Mouse (Mus musculus) gastrocnemius, postnatal 14 days (tissue): ENCODE measurements around the gene Zfp239. TPM values are rescaled to one million over a fixed set of nuclear protein-coding genes. Genes with fewer than 3 reads are reported as not detected.

Source experiments
- DNase-seq: peaks from one replicate; pipeline ENCODE4 v3.0.0; 2021; ENCODE audit warnings: mixed read lengths
- intact Hi-C: fragments of 180-260 bp; cut with DNase I; formaldehyde crosslinking; loops from one replicate; pipeline ENCODE4 v1.15.1; 2025; ENCODE audit warnings: low total_unique reads
- total RNA-seq, 2 experiments: library from RNA; stranded (reverse); gene quantifications; 2 replicates each; pipeline ENCODE4 v1.2.3; 2021

Gene Zfp239
- total RNA-seq, 2 experiments from 2014 or later, result 0.40 to 0.51 TPM

DNA sequence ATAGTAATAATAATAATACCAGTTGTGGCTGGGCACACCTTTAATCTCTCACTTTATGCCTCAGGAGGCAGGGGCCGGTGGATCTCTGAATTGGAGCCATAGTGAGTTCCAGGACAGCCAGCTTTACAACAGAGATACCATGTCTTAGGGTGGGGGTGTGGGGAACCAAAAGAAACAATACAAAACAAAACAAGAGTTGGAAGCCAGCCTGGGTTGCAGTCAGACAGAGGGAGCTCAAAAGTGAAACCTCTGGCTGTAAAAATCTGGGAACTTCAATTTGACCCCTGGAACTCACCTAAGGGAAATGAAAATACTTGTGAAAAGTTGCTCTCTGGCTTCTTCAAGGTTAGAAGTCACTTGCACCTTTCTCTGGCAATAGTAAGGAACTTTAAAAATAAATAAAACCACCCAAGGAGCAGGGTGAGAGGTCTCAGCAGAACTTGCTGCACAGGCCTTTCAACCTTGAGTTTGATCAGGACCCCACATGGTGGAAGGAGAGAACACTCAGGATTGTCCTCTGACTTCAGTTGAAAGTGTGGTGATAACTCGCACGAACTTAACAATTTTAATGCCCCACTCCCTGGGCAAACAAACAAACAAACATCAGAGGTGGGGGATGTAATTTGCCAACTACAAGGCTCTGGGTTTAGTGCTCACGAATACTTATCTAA lies 43.5 kb downstream of the Zfp239 start:
- intact Hi-C loops, result no loop called here
- no peak for DNase-seq

DNA sequence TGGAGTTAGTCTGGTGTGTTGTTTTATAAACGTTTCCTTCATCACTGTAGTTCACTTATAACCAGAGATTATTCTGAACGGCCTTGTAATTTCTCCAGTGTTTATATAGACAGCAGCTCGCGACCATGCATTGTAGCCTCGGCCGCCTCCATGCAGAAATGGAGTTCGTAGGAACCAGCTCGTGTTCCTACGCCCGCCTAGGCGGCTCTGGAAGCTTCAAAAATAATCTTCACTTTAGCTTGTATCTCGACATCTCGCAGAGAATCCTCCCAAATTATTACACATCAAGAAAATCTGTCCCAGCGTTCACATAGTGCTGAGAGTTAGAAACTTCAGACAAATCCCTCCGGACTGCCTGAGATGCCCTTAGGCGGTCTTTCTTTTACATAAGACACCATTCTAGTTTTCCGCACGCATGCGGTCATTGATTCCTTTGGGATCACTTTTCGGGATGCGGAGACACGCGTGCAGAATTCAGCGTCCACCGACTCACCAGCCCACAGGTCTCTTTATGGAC lies 44.2 kb downstream of the Zfp239 start:
- no peak for DNase-seq
- intact Hi-C loops, result no loop called here

GRCm38 (mm10) chr6:117906590-117907271 lies 44.8 kb downstream of the Zfp239 start:
- intact Hi-C loops, result no loop called here
- DNase-seq, result peak; percentile 97

GRCm38 (mm10) chr6:117907301-117907978 lies 45.5 kb downstream of the Zfp239 start:
- peak; percentile 90 for DNase-seq
- intact Hi-C loops, result no loop called here

DNA sequence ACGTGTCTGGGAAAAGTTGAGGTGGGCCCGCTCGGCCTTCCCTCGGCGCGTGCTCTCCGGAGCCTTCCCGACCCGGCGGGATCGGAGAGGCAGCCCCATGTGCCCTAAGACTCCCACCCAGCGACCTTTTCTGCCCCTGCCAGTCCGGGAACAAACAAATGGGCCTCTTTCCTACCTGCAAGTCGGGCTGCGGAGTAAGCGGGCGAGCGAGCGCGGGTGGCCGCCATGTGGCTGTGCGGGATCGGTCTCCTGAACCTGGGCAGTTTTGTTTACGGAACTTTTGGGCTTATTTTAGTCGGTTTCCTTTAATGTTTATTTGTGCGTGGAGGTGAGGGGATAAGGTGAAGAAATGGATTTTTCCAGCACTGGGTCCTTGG lies 46.1 kb downstream of the Zfp239 start:
- intact Hi-C loops, result no loop called here
- DNase-seq, result no peak

DNA sequence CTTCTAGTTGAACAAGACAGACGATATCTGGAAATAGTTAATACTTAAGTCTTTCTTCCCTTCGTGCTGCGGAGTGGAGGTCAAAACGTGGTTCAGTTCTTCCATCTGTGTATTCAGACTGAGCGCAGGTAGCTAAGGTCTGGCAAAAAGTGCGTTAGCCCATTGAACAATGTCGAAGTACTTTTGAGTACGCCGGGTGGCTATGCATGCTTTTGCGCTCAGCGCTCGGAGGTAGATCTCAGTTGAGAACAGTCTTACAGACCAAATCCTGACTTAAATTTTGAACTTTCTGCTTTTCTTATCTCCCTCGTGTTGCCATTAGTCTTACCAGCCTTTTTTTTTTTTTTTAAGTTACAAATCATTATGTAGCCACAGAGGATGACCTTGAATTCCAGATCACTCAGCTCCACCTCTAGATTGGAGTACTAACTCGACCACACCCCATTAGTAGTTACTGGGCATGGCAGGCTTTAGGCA lies 46.6 kb downstream of the Zfp239 start:
- DNase-seq, result no peak
- intact Hi-C loops, result no loop called here

- no peak for DNase-seq
- intact Hi-C loops, result no loop called here
Observed at GRCm38 (mm10) chr6:117910120-117910661, 48.3 kb downstream of the Zfp239 start.

DNA sequence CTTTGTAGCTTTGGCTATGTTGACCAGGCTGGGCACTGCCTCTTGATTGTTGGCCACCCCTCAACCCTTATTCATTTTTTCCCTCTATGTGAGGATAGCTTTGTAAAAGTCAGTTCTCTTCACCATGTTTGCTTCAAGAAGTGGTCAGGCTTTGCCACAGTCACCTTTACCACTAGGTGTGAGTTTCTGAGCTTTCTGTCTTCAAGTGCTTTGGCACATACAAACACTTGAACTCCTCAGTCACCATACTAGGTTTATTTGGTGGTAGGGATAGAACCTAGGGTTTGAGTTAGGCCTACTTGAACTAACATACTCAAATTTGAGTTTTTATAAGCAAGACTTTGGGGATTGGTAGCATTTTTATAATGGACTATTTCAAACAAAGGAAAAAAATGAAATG lies 52.6 kb downstream of the Zfp239 start:
- intact Hi-C loops, result no loop called here
- DNase-seq, result no peak

DNA sequence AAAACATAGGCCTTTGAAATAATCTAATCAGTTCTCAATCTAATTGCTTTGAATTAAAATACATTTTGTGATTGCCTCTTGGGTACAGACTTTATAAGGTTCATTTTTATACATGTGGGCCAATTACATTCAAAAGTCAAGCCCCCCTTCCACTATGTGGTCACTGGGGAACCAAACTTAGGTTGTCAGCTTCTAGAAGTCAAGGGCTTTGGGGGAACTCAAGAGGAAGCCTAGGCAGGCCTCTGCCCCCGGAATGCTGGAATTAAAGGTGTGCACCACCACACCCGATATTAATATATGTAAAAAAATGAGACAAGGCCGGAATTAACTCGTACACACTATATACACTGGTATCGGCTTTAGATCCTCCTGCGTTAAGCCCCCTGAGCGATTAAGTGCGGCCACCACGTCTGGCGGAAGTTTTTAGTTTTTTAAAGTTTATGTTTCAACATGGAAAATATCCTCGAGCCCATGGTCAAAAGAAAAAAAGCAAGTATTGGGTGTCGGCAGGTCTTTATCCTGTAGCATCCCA lies 54.4 kb downstream of the Zfp239 start:
- intact Hi-C loops, result no loop called here
- no peak for DNase-seq

- intact Hi-C loops, result no loop called here
- DNase-seq, result peak; percentile 78
Observed at GRCm38 (mm10) chr6:117916737-117917426, 55.0 kb downstream of the Zfp239 start.

GRCm38 (mm10) chr6:117917576-117917975 lies 55.7 kb downstream of the Zfp239 start:
- intact Hi-C loops, result no loop called here
- DNase-seq, result peak; percentile 69

GRCm38 (mm10) chr6:117918043-117918442 lies 56.1 kb downstream of the Zfp239 start:
- intact Hi-C loops, result no loop called here
- DNase-seq, result no peak

DNA sequence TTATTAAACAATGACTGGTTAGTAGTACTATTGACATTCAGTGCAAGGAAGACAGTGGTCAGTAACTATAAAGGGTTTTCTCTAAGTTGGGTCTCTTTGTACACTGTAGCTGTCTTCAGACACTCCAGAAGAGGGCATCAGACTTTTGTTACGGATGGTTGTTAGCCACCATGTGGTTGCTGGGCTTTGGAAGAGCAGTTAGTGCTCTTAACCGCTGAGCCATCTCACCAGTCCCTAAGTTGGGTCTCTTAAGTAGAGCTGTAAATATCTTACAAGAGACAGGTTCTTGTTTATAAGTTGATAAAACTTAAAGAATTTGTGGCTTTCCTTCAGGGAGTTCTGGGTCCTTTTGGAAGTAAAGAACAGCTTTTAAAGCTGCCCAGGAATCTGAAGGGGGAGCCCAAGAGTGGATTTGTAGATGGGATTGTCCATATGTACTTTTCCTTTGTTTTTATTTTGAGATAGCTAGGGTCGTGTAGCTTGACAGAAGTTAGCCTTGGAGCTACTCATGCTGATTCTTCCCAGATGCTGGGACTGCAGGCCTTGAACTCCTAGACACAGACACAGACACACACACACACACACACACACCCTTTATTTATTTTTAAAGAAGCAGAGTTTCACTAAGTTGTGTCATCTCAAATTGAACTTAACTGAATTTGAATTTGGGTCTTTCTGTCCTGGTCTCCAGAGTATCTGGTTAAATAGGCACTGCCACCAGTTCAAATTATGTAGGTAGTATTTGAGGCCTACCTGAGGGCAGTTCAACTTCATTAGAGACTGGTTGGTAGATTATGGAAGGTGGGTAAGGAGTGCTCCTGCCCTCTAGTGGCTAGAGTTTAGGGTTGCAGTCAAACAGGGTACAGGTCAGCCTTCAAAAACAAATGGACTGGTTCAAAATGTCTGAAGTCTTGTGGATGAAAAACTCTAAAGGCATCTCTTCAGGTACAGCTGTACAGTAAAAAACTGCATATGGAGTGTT lies 59.0 kb downstream of the Zfp239 start:
- intact Hi-C loops, result no loop called here
- DNase-seq, result no peak

DNA sequence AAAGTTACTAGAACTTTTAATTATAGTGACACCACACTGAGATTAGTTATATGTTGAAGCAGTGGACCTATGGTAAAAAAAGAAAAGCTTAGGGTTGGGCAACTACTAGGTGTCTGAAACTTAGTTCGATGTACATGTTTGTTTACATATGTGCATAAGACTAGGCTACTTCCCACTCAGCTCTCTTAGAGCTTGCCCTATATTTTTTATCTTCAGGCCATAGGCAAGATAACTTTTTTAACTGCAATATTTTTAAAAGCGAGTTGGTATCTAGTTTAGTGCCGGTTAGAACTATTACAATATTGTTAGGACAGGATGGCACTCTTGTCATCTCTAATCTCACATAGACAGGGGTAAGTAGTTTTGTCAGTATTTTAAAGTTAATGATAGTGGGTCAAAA lies 60.1 kb downstream of the Zfp239 start:
- intact Hi-C loops, result no loop called here
- no peak for DNase-seq
